Mouse (Mus musculus) heart, embryonic 16.5 days (tissue): ENCODE data around the gene Mto1. TPM values are rescaled to one million over a fixed set of nuclear protein-coding genes. Genes with fewer than 3 reads are reported as not detected.
A peak's percentile ranks its signal among the peaks of the same experiment; 100 is the strongest.
"Not testable (repeated sequence)": the region's sequence is repeated elsewhere in the genome, so short reads cannot be mapped to it uniquely, and the experiment has no call there.

Experiments used
- ATAC-seq: fragments of 200-750 bp; cut with Nextera tagmentation; replicated peaks from 2 replicates; pipeline ENCODE4 v1.8.0; 2017; ENCODE audit warnings: moderate number of reproducible peaks; ENCODE audit not compliant: insufficient read depth, low FRiP score; ENCODE audit errors: extremely low read depth
- H3K27ac ChIP-seq: fragments of 300-500 bp; sonication (generic); 2 replicates; pipeline ENCODE4 v1.5.1; 2014; ENCODE audit warnings: mild to moderate bottlenecking, low read length, control low read depth, moderate library complexity
- H3K27me3 ChIP-seq: fragments of 300-500 bp; sonication (generic); 2 replicates; pipeline ENCODE4 v1.6.1; 2014; ENCODE audit warnings: low read length, mixed read lengths; ENCODE audit not compliant: control insufficient read depth, insufficient read depth
- H3K36me3 ChIP-seq: fragments of 300-500 bp; sonication (generic); 2 replicates; pipeline ENCODE4 v1.6.1; 2014; ENCODE audit not compliant: control insufficient read depth, insufficient read depth
- H3K4me1 ChIP-seq: fragments of 300-500 bp; sonication (generic); 2 replicates; pipeline ENCODE4 v1.6.1; 2014; ENCODE audit warnings: low read length, mixed read lengths; ENCODE audit not compliant: control insufficient read depth, insufficient read depth
- H3K4me2 ChIP-seq: fragments of 300-500 bp; sonication (generic); 2 replicates; pipeline ENCODE4 v1.6.1; 2014; ENCODE audit warnings: low read depth, mild to moderate bottlenecking, control low read depth, low read length
- H3K4me3 ChIP-seq: fragments of 300-500 bp; sonication (generic); 2 replicates; pipeline ENCODE4 v1.5.1; 2014; ENCODE audit warnings: mild to moderate bottlenecking, control low read depth, low read length
- H3K9ac ChIP-seq: fragments of 300-500 bp; sonication (generic); 2 replicates; pipeline ENCODE4 v1.6.1; 2014; ENCODE audit warnings: low read length, control low read depth
- H3K9me3 ChIP-seq: fragments of 300-500 bp; sonication (generic); replicated peaks from 2 replicates; pipeline ENCODE4 v1.6.1; 2016; ENCODE audit warnings: low read length; ENCODE audit not compliant: control insufficient read depth
- WGBS: fragments of 180-500 bp; shearing (Covaris S2); extraction: QIAGEN DNeasy Blood & Tissue Kit; methylation state at CpG from one replicate; pipeline ENCODE4 v1.1.7; 2014; 5-methylcytosine and 5-hydroxymethylcytosine counted together
- polyA plus RNA-seq: library from polyadenylated mRNA; unstranded; fragments of >200 nt; fragmentation: Nextera tagmentation; extraction: Ambion mirVana; gene quantifications from 2 replicates; pipeline ENCODE4 v1.2.1, GENCODE M21; 2015

Gene Mto1
- polyA plus RNA-seq, 1 experiment from 2014 or later: 32.8 TPM

- not testable (repeated sequence) for ATAC-seq, H3K9me3 ChIP-seq, H3K27me3 ChIP-seq
- peak overlapping the region; percentile 100 for H3K4me3 ChIP-seq
- peak overlapping the region; percentile 67 for H3K4me2 ChIP-seq
- peak overlapping the region; percentile 100 for H3K9ac ChIP-seq
- H3K27ac ChIP-seq: peak overlapping the region; percentile 100
- peaks cover 28% of the 10 kb centered on the region for H3K36me3 ChIP-seq
- peaks cover 21% of the 10 kb centered on the region for H3K4me1 ChIP-seq
- WGBS: 3% methylated on average over 13 of the region's 13 CpGs
These were observed 32.2 kb downstream of the Mto1 start for GRCm38 (mm10) chr9:78480227-78480626.

GRCm38 (mm10) chr9:78480706-78481358 is 32.8 kb downstream of the Mto1 start:
- Histone ChIP-seq H3K9me3 (no peaks in the 10 kb centered on the region), H3K4me1 (peaks cover 21% of the 10 kb centered on the region), H3K27me3 (no peaks in the 10 kb centered on the region), H3K36me3 (peaks cover 27% of the 10 kb centered on the region), H3K27ac (peak overlapping the region; percentile 100), H3K9ac (peak overlapping the region; percentile 100), H3K4me2 (peak overlapping the region; percentile 67), H3K4me3 (peak overlapping the region; percentile 100)
- WGBS: under 1% methylated on average over 46 of the region's 46 CpGs
- peak; percentile 9 for ATAC-seq

GRCm38 (mm10) chr9:78481423-78482331 is 33.7 kb downstream of the Mto1 start:
- peak; percentile 97 for ATAC-seq
- Histone ChIP-seq H3K4me1 (peaks cover 21% of the 10 kb centered on the region), H3K36me3 (peaks cover 22% of the 10 kb centered on the region), H3K9ac (peak overlapping the region; percentile 100), H3K27me3 (no peaks in the 10 kb centered on the region), H3K4me3 (peak overlapping the region; percentile 100), H3K27ac (peak overlapping the region; percentile 100), H3K4me2 (peak overlapping the region; percentile 80), H3K9me3 (no peaks in the 10 kb centered on the region)
- WGBS: under 1% methylated on average over 70 of the region's 77 CpGs

DNA sequence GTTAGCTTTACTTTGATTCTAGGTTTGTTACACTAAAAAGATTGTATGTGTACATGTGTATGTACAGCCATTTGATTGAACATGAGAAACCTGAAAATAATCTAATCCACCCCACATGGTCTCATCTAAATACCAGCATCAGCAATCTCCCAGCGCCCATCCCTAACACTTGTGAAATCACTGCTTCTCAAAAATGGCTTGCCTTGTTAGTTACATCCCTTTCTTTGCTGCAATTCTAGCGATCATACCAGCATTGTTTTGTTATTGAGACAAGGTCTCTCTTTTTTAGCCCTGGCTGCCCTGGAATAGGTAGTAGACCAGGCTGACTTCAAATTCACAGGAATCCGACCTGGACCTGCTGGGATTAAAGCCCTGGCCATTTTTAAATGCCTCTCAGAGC is 34.4 kb downstream of the Mto1 start:
- WGBS: 17% methylated on average over 3 of the region's 3 CpGs
- peaks cover 17% of the 10 kb centered on the region for H3K36me3 ChIP-seq
- peaks cover 21% of the 10 kb centered on the region for H3K4me1 ChIP-seq
- H3K27ac ChIP-seq: peak overlapping the region; percentile 99
- H3K4me3 ChIP-seq: peak overlapping the region; percentile 77
- peak overlapping the region; percentile 80 for H3K4me2 ChIP-seq
- no peaks in the 10 kb centered on the region for H3K9me3 ChIP-seq
- H3K27me3 ChIP-seq: no peaks in the 10 kb centered on the region
- no peak for ATAC-seq
- H3K9ac ChIP-seq: peak overlapping the region; percentile 93

DNA sequence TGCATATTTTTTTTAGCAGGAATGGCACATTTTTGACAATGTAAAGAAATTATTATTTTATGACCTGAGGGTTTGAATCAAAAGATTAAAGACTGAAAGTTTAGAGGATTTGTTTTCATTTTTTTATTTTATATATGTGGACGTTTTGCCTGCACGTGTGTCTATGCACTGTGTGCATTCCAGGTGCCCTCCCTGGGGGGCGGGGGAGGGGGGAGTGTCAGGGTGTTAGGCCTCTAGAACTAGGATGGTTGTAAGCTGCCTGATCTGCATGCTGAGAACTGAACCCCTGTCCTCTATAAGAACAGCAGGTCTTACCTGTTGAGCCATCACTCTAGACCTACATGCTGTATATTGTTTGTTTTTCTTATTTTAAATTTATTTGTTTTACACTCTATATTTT is 36.7 kb downstream of the Mto1 start:
- ATAC-seq: no peak
- Histone ChIP-seq H3K4me2 (no peak overlapping the region), H3K27ac (no peak overlapping the region), H3K4me3 (no peak overlapping the region), H3K9me3 (no peaks in the 10 kb centered on the region), H3K27me3 (no peaks in the 10 kb centered on the region), H3K9ac (no peak overlapping the region), H3K4me1 (peaks cover 9% of the 10 kb centered on the region), H3K36me3 (no peaks in the 10 kb centered on the region)
- WGBS: 79% methylated on average over 3 of the region's 3 CpGs

DNA sequence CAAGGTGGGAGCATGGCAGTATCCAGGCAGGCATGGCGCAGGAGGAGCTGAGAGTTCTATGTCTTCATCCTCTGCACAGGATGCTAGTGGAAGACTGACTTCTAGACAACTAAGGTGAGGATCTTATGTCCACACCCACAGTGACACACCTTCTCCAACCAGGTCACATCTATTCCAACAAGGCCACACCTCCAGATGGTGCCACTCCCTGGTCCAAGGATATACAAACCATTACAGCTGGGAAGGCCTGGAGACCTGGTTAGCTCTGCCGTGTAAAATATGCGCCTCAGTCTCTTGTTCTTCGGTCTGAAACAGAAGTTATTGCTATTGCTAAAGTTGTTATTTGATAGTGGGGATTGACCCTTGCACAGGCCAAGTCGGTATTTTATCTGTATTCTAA is 40.0 kb downstream of the Mto1 start:
- ATAC-seq, H3K27ac ChIP-seq, H3K9ac ChIP-seq, H3K4me2 ChIP-seq, H3K27me3 ChIP-seq, H3K9me3 ChIP-seq, H3K4me3 ChIP-seq, H3K4me1 ChIP-seq, H3K36me3 ChIP-seq: not testable (repeated sequence)
- 89% methylated on average over 5 of the region's 5 CpGs for WGBS

- peak within 1 kb of the TSS; percentile 72 for H3K27ac ChIP-seq
- no peaks in the 10 kb centered on the region for H3K9me3 ChIP-seq
- no peaks in the 10 kb centered on the region for H3K27me3 ChIP-seq
- no peaks in the 10 kb centered on the region for H3K36me3 ChIP-seq
- ATAC-seq: peak; percentile 74
- H3K9ac ChIP-seq: peak within 1 kb of the TSS; percentile 75
- H3K4me2 ChIP-seq: peak within 1 kb of the TSS; percentile 75
- H3K4me3 ChIP-seq: peak within 1 kb of the TSS; percentile 60
- peaks cover 3% of the 10 kb centered on the region; the same call in 1 of the 2 replicates for H3K4me1 ChIP-seq
- WGBS: 2% methylated on average over 16 of the region's 20 CpGs
These were observed 40.9 kb downstream of the Mto1 start, which contains the start of gene Eef1a1 for GRCm38 (mm10) chr9:78488890-78489420. TSS of gene Eef1a1 (minus strand) at chr9:78489151.

GRCm38 (mm10) chr9:78491169-78491568 is 43.2 kb downstream of the Mto1 start:
- H3K4me1 ChIP-seq: peaks cover 3% of the 10 kb centered on the region; the same call in 1 of the 2 replicates
- WGBS: 66% methylated on average over 3 of the region's 3 CpGs
- ATAC-seq: no peak

More at GRCm38 (mm10) chr9:78491169-78491568, 43.2 kb downstream of the Mto1 start:
- Histone ChIP-seq H3K4me2 (no peak overlapping the region), H3K27me3 (no peaks in the 10 kb centered on the region), H3K9ac (no peak overlapping the region), H3K27ac (no peak overlapping the region), H3K4me3 (no peak overlapping the region), H3K9me3 (no peaks in the 10 kb centered on the region), H3K36me3 (no peaks in the 10 kb centered on the region)
